Mouse (Mus musculus): Measurements from ENCODE around the gene Ccdc185. TPM values are rescaled to one million over a fixed set of nuclear protein-coding genes. Genes with fewer than 3 reads are reported as not detected.

Gene Ccdc185
- polyA plus RNA-seq (2012; rRNA removed; ENCODE audit: low replicate concordance) = not detected in 2 replicates

GRCm38 (mm10) chr1:182749080-182749479, at the start of gene Ccdc185:
Ccdc185 (minus strand) TSS chr1:182749180.

GRCm38 (mm10) chr1:182763716-182764461, 14.9 kb upstream of the Ccdc185 start, which contains the start of gene Susd4:
Susd4 (plus strand) TSS chr1:182763860.

Other genes with a start within 250 kb of the Ccdc185 start
- 4.2 and 6.8 TPM in 2 replicates for gene Capn2, start 231.6 kb downstream of the Ccdc185 start, polyA plus RNA-seq (2012; rRNA removed; ENCODE audit: low replicate concordance)
- gene Capn8, start 184.2 kb downstream of the Ccdc185 start, polyA plus RNA-seq (2012; rRNA removed; ENCODE audit: low replicate concordance) = 0.81 and 2.9 TPM in 2 replicates
- 0.72 and 0.81 TPM in 2 replicates for gene Susd4, start 14.7 kb upstream of the Ccdc185 start, polyA plus RNA-seq (2012; rRNA removed; ENCODE audit: low replicate concordance)
- gene Tlr5, start 205.6 kb upstream of the Ccdc185 start, polyA plus RNA-seq (2012; rRNA removed; ENCODE audit: low replicate concordance) = 0.21 and 0.49 TPM in 2 replicates